Mouse (Mus musculus) gonadal fat pad, adult 2 months (tissue): ENCODE measurements around the gene Commd4. TPM values are rescaled to one million over a fixed set of nuclear protein-coding genes. Genes with fewer than 3 reads are reported as not detected.
"Not testable (repeated sequence)": the region's sequence is repeated elsewhere in the genome, so short reads cannot be mapped to it uniquely, and the experiment has no call there.

ENCODE experiments used
- DNase-seq: peaks from one replicate; pipeline ENCODE4 v3.0.0-alpha.2; 2012; ENCODE audit warnings: low read depth
- polyA plus RNA-seq: library from polyadenylated mRNA; depleted of rRNA; stranded (reverse); fragments of >200 nt; gene quantifications from 2 replicates; pipeline ENCODE4 v1.2.3, GENCODE M21; 2012; rRNA removed

The Commd4 gene
- 139 and 197 TPM in 2 replicates for polyA plus RNA-seq

- DNase-seq: peak; percentile 73
Observed at GRCm38 (mm10) chr9:57158013-57158470, at the start of gene Commd4. TSS of gene Commd4 (minus strand) at chr9:57158331.

GRCm38 (mm10) chr9:57206896-57207295 lies 48.8 kb upstream of the Commd4 start:
- DNase-seq: no peak

GRCm38 (mm10) chr9:57203571-57203970 lies 45.4 kb upstream of the Commd4 start:
- DNase-seq: not testable (repeated sequence)

- DNase-seq: no peak
Observed at GRCm38 (mm10) chr9:57202981-57203380, 44.9 kb upstream of the Commd4 start.

- DNase-seq: no peak
Observed at GRCm38 (mm10) chr9:57197414-57197813, 39.3 kb upstream of the Commd4 start.

GRCm38 (mm10) chr9:57196708-57197107 lies 38.6 kb upstream of the Commd4 start:
- DNase-seq: no peak

- DNase-seq: no peak
Observed at GRCm38 (mm10) chr9:57168411-57168810, 10.3 kb upstream of the Commd4 start.

- no peak for DNase-seq
Observed at GRCm38 (mm10) chr9:57166173-57166572, 8.0 kb upstream of the Commd4 start.

GRCm38 (mm10) chr9:57163137-57163536 lies 5.0 kb upstream of the Commd4 start:
- no peak for DNase-seq

- DNase-seq: no peak
Observed at GRCm38 (mm10) chr9:57162496-57162895, 4.4 kb upstream of the Commd4 start.

- no peak for DNase-seq
Observed at GRCm38 (mm10) chr9:57158506-57158905, 375 bp upstream of the Commd4 start.

GRCm38 (mm10) chr9:57157499-57157898 lies 632 bp downstream of the Commd4 start:
- no peak for DNase-seq

GRCm38 (mm10) chr9:57156823-57157222 lies 1.3 kb downstream of the Commd4 start:
- no peak for DNase-seq

- no peak for DNase-seq
Observed at GRCm38 (mm10) chr9:57156383-57156782, 1.7 kb downstream of the Commd4 start.

GRCm38 (mm10) chr9:57152331-57152730 lies 5.8 kb downstream of the Commd4 start:
- no peak for DNase-seq

- no peak for DNase-seq
Observed at GRCm38 (mm10) chr9:57150192-57150591, 7.9 kb downstream of the Commd4 start.

GRCm38 (mm10) chr9:57149021-57149420 lies 9.1 kb downstream of the Commd4 start:
- no peak for DNase-seq

- DNase-seq: peak; percentile 96
Observed at GRCm38 (mm10) chr9:57148144-57148878, 9.8 kb downstream of the Commd4 start, which contains the start of gene Neil1. TSS of gene Neil1 (minus strand) at chr9:57148305.

GRCm38 (mm10) chr9:57147205-57148143 lies 10.7 kb downstream of the Commd4 start:
- DNase-seq: no peak

GRCm38 (mm10) chr9:57146451-57147066 lies 11.6 kb downstream of the Commd4 start:
- DNase-seq: no peak

GRCm38 (mm10) chr9:57144830-57145229 lies 13.3 kb downstream of the Commd4 start:
- DNase-seq: no peak

GRCm38 (mm10) chr9:57143212-57143611 lies 14.9 kb downstream of the Commd4 start:
- no peak for DNase-seq
